Mouse (Mus musculus) testis, postnatal 10 days (tissue): Measurements from ENCODE around the gene Krtap28-13.

ENCODE experiments used
- DNase-seq: peaks from one replicate; pipeline ENCODE4 v3.0.0; 2021; ENCODE audit warnings: low spot score

The Krtap28-13 gene

DNA sequence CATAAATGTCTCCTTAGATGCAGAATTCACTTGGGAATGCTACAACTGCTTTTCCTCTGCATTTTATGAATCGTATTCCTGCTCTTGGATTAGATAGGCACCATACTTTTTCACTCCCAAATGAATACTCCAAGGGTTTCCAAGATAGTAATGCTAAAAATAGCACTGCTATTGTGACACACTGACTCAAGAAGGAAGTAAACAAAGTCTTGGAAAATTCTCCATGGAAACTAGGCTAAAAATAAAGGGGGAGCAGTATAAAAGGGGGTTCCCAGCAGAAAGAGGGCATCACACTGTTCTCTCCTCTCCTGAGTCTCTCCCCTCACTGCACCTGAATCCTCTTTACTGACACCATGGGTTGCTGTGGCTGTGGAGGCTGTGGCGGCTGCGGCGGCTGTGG lies at the start of gene Krtap28-13:
TSS of gene Krtap28-13 (plus strand) at position 288 of the 400 bp plus-strand sequence.
- DNase-seq, result no peak

DNA sequence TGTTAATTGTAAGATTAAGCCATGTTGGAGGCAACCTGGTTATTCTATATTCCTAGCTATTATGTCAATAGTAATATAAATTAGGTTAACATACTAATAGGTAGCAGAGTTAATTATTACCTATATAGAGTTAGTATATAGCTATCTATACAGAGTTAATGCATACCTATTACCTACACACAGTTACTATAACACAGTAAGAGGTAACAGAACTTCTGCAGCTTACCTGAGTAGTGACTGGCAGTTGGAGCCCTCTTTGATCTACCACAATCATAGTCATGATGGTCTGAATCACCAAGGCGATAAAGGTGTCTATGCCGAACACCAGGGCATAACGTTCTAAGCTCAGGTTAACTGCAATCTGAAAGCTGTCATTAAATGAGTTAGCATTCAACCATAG lies 46.3 kb upstream of the Krtap28-13 start:
- DNase-seq, result no peak

DNA sequence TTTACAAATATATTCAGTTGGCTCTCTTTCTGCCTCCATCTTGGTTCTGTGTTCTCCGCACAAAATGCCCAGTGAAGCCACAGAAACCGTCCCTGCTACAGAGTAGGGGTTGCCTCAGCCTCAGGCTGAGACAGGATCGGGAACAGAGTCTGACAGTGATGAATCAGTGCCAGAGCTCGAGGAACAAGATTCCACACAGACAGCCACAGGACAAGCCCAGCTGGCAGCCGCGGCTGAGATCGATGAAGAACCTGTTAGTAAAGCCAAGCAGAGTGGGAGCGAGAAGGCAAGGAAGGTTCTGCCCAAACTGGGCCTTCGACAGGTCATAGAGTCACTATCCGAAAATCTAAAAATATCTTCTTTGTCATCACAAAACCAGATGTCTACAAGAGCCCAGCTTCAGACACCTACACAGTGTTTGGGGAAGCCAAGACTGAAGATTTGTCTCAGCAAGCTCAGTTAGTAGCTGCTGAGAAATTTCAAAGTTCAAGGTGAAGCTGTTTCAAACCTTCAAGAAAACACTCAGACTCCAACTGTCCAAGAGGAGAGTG lies 45.3 kb upstream of the Krtap28-13 start:
- no peak for DNase-seq

DNA sequence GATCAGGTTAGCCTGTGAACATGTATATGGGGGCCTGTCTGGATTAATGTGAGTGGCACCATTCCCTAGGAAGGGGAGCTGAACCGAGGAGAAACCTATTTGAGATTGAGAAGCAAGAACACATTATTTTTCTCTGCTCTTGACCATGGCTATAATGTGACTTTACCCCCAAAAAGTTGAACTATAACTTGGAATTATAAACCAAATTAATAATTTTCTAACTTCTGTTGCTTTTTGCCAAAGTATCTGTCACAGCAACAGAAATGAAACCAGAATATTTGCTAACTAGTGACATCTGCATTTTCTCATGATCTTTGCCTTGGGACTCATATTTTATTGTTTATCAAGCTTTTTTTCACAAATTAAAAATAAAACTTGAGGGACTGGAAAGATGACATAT lies 44.2 kb upstream of the Krtap28-13 start:
- DNase-seq, result no peak

DNA sequence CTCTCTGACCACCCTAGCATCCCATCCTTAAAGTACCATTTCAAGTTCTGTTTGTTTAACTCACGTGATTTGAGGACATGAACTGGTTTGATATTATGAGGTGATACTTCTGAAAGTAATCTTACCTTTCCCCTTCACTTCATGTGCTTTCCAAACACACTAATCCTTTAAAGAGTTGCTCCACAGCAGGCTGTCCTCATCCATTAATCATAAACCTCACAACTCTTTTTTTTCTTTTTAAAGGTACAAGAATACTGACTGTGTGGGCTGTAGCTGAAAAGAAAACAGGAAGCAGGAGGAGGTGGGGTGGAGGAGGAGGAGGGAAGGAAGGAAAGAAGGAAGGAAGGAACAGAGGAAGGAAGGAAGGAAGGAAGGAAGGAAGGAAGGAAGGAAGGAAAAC lies 28.8 kb upstream of the Krtap28-13 start:
- DNase-seq, result no peak

DNA sequence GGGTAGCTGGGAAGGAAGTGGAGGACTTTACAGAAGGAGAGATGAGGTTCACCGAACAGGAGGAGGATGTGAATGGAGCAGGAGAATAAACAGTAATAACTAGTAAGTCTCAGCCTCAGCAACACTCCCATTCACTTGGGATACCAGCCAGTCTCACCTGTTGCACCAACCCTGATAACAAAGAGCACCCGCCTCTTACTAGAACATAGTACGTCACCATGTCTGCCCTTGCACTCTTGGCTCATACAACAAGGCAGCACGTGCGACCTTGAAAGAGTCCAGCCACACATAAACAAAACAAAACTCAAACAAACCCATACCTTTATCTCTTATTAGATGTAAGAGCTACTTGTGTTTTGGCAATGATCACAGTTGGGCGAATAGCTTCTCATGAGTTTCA lies 28.2 kb upstream of the Krtap28-13 start:
- no peak for DNase-seq

DNA sequence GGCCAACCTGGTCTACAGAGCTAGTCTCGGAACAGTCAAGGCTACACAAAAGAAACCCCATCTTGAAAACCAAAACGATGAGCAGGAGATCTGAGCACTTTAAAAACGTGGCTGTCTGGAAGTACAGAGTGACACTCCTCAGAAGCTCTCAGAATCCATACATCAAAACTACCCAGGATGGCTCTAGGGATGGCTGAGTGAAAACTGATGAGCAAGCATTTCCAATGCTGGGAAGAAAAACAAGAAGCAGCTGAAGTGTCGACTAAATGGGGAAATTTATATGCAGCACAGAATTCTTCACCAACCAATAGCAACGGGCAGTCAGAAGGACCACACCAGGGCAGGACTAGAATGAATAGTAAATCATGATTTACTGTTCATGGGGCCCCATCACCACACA lies 26.2 kb upstream of the Krtap28-13 start:
- DNase-seq, result no peak

DNA sequence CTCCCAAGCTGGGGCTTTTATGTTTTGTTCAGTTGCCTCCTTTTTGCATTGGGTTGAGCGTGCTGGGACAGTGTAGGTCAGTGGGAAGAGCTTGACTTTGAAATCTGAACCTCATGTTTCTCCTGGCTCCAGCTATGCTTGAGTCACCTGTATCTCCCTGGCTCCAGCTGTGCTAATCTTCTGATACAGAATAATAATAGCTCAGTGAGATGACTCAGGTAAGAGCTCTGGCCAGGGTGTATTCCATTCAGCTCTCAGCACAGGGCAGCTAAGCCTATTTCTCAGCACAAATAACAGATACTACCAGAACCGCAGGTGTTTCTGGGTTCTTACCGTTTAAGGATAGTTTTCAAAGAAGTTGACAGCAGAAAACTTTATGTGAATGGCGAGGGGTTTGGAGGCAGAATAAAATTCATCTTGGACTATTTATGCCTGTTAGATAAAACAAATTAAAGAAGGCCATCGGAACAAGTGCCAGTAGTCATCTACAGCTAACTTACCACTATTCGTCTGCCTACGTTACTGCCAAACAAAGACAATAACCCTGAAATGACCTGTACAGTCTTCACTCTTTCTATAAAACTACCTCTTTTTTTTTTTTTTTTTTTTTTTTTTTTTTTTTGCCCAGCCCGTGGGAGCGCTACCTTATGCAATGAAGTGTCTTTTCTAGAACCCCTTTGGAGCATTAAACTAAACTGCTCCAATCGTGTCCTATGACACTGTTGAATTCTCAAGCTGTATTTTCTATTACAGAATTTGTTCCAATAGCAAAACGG lies 23.6 kb upstream of the Krtap28-13 start:
- DNase-seq, result no peak

DNA sequence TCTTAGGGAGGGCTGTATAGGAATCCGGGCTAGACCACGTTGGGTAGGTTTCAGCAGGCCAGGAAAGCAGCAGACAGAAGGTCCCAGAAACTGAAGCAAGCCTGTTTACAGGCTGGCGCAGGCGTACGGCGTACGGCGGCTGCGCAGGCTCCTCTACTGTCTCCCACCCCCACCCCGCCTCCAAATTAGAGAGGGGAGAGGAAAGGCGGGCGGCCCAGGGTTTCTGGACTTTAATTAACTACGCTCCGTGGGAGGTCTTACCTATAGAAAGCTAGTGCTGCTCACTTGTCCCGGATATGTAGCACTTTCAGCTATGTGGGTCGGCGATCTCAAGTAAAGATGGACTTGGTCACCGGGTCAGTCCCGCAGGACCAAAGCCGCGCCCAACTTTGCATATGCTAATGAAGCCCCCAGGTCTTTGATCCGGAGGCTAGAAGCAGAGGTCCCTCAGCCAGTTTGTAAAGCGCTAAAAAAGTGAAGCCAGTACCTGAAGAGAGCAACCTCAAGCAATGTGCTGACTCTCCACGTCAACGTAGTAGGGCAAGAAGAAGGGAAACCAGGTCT lies 22.5 kb upstream of the Krtap28-13 start, which contains the start of gene Slc19a3:
TSS of gene Slc19a3 (minus strand) at position 340 of the 564 bp plus-strand sequence.
- DNase-seq, result peak; percentile 43

DNA sequence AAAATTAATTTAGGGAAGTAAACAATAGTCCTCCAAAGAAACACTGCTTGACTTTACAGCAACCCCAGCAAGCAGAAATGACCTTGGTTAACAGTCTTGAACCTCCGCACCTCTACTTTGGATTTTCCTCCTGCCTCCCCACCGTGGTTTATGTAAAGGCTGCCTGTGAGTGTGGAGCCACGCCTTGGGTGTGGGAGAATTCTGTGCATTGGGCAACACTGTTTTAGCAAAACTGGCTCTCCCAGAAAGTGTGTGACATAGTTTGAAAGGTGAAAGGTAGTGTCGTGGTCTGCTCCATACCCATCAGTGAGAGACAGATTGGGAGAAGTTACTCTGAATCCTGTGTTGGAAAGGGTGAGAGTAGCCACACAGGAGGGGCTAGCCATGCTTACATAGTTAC lies 21.6 kb upstream of the Krtap28-13 start:
- no peak for DNase-seq

DNA sequence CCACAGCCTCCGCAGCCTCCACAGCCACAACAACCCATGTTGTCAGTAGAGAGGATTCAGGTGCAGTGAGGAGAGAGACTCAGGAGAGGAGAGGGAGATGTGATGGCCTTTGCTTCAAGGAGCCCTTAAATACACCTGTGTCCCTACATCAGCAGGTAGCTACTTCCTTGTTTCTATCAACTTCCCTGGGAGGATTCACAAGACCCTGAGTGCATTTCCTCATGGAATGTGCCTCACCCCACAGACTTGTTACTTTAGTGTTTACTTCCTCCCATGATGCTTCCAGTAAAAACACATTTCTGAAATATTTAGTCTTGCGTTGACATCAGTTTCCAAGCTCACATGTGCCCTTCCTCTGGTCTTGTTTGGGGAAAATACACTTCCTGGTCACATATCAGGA lies 18.4 kb upstream of the Krtap28-13 start, which contains the start of gene Krtap28-10:
TSS of gene Krtap28-10 (minus strand) at position 101 of the 400 bp plus-strand sequence.
- no peak for DNase-seq

DNA sequence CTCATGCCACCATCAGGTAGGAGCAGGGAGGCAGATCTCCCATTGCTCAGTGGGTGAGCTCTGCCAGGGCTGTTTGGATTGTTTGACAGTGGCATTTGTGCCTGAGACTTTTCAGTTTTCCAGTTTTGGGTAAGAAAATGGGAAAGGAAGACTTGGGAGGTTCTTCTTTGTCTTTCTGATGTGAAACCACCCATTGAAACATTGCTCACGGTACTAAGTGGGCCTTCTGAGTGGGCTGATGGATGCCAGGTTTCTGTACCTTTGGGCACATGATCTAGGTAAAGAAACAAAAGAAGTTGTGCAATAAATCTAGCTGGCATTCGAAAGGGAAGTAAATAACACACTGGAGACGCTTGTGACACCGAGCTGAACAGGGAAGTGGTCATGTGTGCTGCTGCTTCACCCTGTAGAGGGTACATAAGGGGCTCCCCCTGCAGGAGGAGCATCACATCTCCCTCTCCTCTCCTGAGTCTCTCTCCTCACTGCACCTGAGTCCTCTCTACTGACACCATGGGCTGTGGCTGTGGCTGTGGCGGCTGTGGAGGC lies 15.8 kb upstream of the Krtap28-13 start, which contains the start of gene Gm47969:
TSS of gene Gm47969 (plus strand) at position 51 of the 546 bp plus-strand sequence.
- DNase-seq, result no peak

DNA sequence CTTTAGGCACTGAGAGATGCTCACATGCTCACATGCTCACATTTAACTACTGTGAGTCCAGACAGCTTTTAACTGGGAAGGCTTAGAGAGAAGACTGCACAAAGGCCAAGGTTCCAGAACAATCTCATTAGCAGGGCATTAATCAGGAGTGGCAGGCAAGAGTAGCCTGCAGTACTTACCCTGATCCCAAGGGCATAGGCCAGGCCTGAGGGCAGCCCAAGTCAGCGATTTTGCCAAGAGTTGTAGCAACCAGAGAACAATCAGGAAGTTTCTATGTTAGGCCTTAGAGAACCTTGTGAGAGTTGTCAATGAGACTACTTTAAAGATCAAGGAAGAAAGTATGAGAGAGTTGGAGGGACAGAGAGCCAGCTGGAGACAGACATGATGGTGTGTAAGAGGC lies 2.2 kb upstream of the Krtap28-13 start:
- no peak for DNase-seq

DNA sequence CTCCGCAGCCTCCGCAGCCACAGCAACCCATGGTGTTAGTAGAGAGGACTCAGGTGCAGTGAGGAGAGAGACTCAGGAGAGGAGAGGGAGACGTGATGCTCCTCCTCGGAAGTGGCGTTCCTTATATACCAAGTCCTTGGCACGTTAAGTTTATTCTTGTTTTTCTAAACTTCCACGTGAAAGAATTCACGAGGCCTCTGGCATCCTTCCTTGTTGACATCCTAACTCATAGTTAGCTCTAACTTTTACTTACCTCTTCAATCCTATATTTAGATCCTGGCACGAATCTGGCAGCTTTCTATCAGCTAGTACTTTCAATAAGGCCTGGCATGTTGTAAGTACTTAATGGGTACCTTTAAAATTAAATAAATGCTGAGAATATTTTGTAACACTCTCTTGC lies 1.5 kb upstream of the Krtap28-13 start, which contains the start of gene A030005K14Rik:
TSS of gene A030005K14Rik (minus strand) at position 101 of the 400 bp plus-strand sequence.
- no peak for DNase-seq

DNA sequence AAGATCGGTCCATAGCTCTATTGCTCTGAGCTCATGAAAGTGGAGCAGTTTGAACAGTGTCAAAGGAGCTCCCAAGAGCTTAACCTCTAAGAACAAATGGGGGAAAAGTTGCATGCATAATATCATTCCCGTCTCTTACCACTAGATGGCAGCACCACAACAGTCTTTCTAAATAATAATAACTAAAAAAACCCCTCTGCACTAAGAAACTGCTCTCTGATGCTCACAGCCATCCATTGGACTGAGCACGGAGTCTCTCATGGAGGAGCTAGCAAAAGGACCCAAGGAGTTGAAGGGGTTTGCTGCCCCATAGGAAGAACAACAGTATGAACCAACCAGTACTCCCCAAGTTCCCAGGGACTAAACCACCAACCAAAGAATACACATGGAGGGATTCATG lies 4.1 kb downstream of the Krtap28-13 start:
- DNase-seq, result no peak

DNA sequence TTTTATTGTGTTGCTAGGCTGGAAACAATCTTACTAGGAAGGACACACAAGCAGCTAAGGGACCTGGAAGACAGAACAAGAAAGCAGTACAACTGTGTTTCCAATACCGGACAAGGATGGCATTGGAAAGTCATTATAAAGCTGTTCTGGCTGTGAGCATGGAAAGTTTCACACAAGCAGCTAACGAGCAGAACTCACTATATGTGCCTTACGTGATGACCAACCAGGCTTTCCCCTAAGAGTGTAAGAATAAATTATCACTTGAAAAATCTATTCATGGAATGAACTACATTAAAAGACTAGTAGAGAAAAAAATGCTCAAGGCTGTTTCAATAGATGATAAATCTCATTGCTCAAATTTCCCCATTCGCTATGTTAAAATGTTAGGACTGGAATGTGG lies 5.8 kb downstream of the Krtap28-13 start:
- DNase-seq, result no peak

DNA sequence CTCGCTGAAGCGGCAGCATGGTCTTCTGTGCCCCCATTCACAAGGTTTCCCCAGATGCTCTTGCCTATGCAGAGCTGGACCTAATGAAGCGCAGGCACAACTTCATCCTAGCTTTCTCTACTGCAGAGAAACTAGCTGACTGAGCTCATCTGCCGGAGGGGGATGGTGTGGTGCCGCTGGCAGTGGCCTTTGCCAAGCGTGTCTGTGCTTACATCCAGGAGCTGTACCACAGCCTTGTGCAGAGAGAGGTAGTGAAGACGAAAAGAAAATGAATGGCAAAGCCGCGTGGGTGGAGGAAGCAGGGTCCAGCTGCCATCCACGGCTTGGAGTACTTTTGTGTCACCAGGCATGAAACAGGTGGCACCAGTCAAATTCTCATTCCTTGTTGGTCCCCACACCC lies 6.5 kb downstream of the Krtap28-13 start:
- no peak for DNase-seq

DNA sequence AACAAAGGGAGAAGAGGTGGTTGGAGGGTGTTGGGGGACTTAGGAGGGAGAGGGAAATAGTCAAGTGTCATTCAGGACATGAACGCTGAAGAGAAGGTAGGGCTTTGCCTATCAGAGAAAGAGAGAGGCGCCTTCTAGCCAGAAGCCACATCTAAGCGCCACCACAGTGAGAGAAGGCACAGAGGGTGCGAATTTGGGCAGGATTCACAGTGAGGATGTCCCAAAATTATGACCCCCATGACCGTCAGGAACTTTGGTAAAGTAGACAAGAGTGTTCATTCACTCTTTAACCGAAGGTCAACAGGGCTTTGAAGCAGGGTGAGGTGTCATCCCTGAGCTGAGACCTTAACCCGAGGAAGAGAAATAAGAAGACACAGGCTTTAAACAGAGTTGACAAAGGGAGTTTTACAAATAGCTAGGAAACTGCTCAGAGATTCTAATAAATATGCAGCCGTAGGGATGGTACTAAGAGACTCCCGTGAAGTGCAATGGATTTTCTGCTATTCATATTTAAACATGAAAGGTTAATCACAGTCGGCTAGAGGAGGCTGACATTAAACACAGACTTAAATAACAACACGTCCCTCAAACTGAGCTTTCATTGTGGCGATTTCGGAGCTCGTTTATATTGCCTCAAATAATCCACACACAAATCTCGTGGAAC lies 14.9 kb downstream of the Krtap28-13 start:
- no peak for DNase-seq

DNA sequence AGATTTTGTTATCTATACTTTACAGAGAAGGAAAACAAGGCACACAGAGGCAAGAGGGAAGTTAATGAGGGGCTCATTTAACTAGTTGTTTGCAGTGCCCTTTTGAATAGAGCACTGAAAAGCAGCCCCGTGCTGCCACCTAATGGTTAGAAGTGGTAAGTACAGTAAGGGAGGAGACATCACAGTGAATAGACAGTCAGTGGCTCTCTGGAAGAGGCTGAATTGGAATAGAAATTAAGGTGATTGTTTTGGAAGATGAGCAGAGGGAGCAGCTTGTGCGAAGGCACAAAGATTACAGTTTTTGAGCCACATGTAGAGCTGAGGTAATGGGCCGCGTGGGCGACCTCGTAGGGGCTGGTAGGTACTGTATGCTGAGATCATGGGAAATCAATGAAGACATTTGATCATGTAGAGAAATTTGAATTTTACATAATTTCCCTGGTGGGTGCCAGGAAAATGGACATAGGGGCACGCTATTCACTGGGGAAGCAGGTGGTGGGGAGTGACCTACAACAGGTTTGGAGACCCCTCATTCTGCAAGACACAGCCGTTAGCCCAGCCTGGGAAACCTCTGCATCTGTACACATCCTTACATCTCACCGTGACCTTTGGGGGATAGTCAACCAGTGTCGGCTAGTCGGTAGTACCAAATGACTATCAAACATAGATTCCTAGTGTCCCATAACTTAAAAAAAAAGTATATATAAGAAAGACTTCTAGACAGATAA lies 15.6 kb downstream of the Krtap28-13 start:
- DNase-seq, result no peak

DNA sequence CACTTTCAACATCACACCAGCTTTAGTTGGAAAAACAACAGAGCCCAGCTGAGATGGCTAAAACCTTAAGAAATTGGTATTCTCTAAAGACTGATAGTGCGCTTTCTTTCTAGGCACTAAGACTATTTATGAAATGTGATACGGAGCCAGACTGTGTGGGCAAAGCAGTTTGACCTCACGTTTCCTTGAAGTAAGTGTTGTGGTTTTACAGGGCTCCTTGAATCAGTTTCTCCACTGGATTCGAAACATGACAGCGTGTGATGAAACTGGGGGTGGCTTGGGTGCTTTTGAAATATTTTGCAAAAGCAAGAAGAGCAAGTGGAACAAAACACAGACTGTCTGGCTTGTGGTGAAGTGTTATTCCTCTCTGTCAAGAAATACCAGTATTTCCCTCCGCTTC lies 16.3 kb downstream of the Krtap28-13 start:
- DNase-seq, result no peak

DNA sequence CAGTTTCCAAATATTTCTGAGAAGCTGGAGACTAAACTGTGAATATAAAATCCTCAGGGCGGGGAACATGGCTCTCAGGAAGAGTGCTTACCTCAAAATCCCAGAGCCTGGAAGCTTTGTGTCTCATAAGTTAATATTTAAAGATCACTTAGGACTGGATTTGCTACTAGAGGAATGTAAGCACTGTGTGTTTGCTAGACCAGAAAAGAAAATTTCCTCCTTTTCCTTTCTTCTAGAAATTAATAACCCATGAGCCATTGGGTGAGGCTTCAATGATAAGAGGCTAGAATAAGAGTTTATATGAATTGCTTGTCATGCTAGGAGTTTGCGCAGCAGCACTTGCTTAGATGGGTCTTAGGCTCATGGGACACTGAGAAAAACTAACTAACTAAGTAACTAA lies 24.1 kb downstream of the Krtap28-13 start:
- no peak for DNase-seq

DNA sequence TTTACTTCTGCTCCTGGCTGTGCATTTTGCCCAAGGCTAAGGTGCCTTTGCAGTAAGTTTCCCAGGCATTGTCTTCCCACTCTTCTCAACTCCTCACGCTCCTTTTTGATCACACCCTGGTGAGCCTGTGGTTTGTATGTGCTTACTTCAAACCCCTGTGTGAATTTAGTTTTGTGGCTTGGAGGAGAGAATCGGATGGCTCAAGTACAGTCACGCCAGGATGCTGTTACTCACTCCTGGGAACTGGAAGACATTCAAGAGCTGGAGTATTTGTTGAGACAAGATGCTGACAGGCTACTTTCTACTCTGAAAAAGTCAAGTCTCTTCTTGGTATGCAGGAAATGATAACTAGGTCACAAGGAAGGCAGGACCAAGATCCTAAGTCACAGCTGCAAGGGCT lies 30.5 kb downstream of the Krtap28-13 start:
- DNase-seq, result no peak
